Mouse (Mus musculus): ENCODE measurements around the gene Cpa5. TPM values are rescaled to one million over a fixed set of nuclear protein-coding genes. Genes with fewer than 3 reads are reported as not detected.

Gene Cpa5
- total RNA-seq (2022) = not detected

- no peak for DNase-seq (ENCODE audit: low spot score)
Measured at GRCm38 (mm10) chr6:30610710-30611109, at the start of gene Cpa5. Cpa5 (plus strand) TSS chr6:30611010.

- DNase-seq (ENCODE audit: low spot score) = no peak
Measured at GRCm38 (mm10) chr6:30562132-30562531, 48.7 kb upstream of the Cpa5 start.

- DNase-seq (ENCODE audit: low spot score) = no peak
Measured at GRCm38 (mm10) chr6:30563575-30563974, 47.2 kb upstream of the Cpa5 start.

DNA sequence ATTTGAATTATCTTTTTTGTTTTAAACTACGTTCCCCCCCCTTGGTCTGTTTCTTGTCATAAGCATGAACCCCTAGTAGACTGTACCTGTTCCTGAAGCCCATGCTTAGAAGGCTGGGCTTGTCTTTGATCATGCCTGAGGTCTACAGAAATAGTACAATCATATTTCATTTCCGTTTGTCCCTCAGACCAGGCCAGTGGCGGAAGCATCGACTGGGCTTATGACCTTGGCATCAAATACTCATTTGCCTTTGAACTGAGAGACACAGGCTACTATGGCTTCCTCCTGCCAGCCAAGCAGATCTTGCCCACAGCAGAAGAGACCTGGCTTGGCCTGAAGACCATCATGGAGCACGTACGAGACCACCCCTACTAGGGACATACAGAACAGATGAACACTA is 46.8 kb upstream of the Cpa5 start:
- DNase-seq (ENCODE audit: low spot score) = no peak

- DNase-seq (ENCODE audit: low spot score) = no peak
Measured at GRCm38 (mm10) chr6:30568069-30568468, 42.7 kb upstream of the Cpa5 start, which contains the start of gene Cpa4. Cpa4 (plus strand) TSS chr6:30568369.

DNA sequence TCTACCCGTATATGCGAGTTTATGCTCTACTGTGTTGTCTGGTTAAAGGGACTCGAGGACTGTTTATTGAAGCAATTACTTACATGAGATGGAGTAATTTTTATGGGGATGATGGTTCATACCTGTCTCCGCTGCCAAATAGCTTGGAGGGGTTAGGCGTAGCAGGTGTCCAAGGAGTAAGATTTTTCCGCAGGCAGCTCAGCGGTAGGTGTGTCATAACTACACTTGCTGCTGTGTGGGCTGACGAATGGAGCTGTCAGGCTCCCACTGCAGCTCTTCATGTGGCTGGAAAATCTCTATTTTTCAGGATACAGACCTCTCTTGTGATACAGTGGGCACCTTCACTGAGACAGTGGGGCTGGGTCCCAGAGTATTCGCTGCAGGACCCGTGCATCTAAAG is 41.5 kb upstream of the Cpa5 start:
- DNase-seq (ENCODE audit: low spot score) = no peak

GRCm38 (mm10) chr6:30570012-30570411 is 40.8 kb upstream of the Cpa5 start:
- no peak for DNase-seq (ENCODE audit: low spot score)

DNA sequence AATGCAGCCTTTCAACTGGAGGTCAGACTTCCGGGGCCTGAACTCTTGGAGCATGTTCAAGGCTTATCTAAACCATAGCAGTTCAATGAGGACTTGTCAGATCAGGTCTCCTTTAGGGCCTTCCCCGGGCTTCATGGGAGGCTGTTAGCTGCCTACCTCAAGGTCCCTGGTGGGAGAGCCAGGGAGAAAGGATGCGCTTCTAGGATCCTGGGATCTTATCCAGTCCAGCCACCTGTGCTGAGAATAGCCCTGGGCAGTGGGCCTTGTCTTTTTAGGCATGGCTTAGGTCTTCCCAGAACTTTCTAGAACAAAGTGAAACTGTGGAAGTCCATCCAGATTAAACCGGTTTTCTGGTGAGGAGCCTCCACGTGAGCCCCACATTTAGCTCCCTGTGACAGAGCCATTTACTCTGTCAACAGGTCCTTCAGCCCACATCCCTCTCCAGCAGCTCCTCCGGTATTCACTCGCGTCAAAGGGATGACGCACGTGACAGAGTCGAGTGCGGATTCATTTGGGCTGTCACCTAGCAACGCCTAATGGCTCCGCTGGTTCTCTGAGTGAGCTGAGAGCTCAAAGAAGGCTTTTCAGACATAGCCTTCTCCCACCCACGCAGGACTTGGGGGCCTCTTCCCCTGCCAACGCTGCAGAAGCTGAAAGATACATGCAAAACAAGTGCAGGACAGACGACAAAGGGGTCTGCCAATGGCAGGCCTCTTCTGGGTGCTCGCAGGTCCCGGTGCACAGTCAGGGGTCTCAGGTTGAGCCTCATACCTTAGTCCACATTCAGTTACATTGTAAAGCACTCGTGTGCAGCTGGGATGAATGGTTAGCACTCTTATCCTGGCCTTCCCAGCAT is 38.1 kb upstream of the Cpa5 start:
- peak; percentile 45 for DNase-seq (ENCODE audit: low spot score)

GRCm38 (mm10) chr6:30573380-30573779 is 37.4 kb upstream of the Cpa5 start:
- no peak for DNase-seq (ENCODE audit: low spot score)

- no peak for DNase-seq (ENCODE audit: low spot score)
Measured at GRCm38 (mm10) chr6:30574945-30575344, 35.9 kb upstream of the Cpa5 start.

DNA sequence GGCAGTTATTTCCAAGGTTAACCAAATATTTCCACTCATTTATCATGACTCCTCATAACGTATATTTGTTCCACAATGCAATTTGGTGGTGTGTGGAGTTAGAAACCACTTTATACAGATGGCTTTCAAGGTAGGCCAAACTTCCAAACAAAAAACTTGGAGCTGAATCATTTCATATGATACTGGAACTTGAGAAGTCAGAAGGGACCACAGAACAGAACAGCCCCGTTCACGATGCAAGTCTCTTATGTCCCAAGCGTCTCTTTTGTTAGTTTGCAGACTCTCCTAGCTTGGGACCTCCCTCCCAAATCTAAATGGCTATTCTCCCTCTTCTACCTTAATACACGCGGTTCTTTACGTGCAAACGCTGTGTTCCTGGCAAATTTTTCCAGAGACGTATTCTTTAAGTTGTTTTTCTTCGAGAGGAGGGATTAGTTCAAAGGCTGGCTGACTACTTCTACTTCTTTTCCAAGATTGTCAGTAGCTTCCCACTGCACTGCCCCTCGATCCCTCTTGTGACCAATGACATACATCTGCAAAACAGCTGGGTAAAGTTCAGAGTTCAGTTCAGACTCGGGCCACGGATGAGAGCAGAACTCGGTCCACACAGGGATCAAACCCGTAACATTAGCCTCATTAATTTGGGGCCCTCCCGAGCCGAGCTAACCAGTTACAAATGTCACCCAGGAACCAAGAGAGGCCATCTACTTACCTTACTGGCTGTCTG is 34.2 kb upstream of the Cpa5 start:
- no peak for DNase-seq (ENCODE audit: low spot score)

- no peak for DNase-seq (ENCODE audit: low spot score)
Measured at GRCm38 (mm10) chr6:30579961-30580840, 30.6 kb upstream of the Cpa5 start.

- no peak for DNase-seq (ENCODE audit: low spot score)
Measured at GRCm38 (mm10) chr6:30580841-30581176, 30.0 kb upstream of the Cpa5 start.

DNA sequence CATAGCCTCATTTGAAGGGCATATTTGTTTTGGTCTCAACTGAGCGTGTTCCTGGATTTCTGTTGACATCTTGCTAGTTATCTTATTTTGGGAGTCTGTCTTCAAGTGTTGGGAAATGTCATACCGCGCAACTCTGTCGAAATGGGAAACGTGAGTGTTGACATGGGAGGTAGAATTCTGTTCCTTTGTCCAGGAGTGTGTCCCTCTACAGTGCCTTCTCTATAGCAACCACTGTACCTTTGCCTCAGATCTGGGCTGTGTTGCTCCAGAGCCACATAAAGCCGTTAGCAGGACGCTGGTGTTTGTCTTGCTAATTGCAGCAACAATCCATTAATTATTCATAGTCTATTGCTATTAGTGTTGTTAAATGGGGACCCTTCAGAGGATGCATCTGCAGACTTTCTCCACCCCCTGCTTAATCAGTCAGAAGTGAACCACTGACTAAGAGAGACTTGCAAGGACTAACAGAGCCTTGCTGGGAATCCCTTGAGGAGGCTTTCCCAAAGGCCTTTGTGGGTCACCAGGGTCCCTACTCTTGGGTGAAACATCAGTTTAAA is 23.8 kb upstream of the Cpa5 start:
- no peak for DNase-seq (ENCODE audit: low spot score)

- no peak for DNase-seq (ENCODE audit: low spot score)
Measured at GRCm38 (mm10) chr6:30589819-30590218, 21.0 kb upstream of the Cpa5 start.

DNA sequence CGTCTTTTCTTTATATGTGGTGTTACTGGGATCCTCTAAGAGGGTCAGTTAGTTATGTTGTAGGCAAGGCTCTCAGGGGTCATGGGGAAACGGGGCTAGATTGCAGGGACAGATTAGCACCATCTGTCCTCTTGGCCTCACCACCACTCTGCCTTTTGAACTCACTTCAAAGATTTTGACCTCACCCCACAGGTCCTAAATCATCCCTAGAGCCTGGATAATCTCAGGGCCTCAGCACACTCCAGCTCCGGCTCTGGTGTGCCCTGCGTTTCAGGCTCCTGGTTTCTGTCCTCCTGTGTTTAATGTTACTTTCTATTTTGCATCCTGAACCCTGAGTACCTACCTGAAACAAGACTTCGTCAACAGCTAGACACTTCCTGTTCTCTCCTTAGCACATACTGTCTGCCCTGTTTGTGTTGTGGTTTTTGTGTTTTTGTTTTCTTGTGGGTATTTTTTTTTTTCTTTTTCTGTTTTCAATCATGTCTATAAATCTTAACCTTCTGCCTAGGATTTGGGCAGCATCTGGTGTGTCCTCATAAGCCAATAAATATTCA is 18.9 kb upstream of the Cpa5 start:
- no peak for DNase-seq (ENCODE audit: low spot score)

DNA sequence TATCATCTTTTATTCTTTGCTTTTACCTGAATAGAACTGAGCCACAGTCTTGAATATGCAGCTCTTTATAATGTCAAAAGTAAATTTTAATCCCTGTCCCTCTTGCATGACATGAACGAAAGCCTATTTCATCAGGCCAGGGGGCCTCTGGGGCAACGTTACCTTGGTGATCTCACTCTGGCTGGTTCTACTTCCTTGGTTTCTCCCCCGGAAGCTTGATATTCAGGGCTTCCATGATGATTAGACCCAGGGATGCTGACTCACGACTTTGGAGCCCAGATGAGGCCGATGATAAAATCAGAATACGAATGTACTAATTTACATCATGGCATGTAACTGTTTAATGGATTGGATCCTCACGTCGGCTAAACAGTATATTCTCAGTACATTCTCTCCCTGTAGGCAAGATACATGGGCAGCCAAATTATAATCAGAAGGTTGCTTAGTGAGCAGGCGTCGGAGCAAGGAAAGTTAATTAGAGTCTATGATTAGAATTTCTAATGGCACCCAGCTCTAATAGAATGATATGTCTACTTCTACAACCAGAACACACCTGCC is 18.3 kb upstream of the Cpa5 start:
- no peak for DNase-seq (ENCODE audit: low spot score)

DNA sequence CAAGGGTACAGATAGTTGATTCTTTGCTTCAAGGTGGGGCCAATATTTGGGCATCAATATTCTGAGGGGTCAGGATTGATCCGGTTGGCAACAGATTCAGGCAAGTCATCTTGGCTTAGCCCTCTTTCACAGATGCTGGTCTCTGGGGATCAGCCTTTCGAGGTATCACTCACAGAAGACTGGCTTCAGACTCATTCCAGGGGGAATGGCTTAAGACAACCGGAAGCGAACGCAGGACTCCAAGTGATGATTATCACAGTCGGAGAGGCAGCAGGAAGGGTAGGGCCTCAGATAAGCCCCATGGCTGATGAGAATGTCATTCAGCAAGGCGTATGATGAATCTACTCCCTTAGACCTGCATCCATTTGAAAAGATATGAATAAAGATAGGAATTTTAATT is 16.4 kb upstream of the Cpa5 start:
- no peak for DNase-seq (ENCODE audit: low spot score)

DNA sequence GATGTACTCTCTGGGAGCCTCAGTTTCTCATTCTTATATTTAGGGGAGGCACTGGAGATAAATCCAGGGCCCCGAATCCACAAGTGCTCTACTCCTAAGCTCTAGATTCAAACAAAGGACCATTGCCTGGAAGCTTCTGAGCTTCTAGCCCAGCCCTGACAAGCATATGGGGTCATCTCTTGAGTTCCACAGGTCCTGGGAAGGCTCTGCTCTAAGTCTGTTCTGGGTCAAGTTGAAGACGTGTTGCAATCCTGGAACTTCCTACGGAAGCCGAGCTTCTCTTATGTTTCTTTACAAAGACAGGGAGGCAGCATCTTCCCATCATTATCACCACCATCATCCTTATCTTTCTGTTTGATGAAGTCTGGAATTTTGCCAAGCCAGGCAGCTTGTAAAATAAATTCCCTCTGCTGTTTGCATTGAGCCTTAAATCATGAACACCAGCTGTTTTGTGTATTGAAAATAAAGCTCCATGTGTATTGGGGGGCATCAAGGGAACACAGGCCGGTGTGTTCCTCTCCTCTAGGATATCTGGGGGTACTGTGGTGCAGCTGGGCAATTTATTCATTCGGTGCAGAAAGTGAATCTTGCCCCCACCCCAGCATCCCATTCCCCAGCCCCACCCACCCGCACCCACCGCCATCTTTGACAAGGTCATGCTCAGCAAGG is 14.4 kb upstream of the Cpa5 start:
- no peak for DNase-seq (ENCODE audit: low spot score)

DNA sequence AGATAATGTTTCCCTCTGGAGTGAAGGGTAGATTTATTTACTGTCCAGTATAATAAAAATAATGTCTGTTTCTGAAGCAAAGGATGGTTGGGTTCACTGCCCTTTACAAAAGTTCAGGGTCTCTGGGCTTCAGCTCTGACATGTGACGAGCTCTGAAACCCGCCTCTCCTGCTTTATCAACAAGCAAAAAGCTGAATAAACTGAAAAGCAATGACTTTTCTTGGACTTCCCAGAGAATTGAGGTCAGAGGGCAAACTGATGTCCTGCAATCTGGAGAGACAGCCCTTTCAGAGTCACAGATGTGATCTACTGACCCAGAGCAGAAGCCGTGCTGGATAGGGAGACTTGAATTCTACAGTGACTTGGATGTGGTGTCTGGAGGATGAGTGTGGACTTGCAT is 10.8 kb upstream of the Cpa5 start:
- DNase-seq (ENCODE audit: low spot score) = no peak

GRCm38 (mm10) chr6:30600995-30601394 is 9.8 kb upstream of the Cpa5 start:
- no peak for DNase-seq (ENCODE audit: low spot score)
